Mouse (Mus musculus) brain, embryonic 14.5 days (tissue): ENCODE data around the gene Grm1. TPM values are rescaled to one million over a fixed set of nuclear protein-coding genes. Genes with fewer than 3 reads are reported as not detected.

Source experiments
- DNase-seq: peaks from one replicate; pipeline ENCODE4 v3.0.0-alpha.2; 2011; ENCODE audit warnings: low read depth
- CTCF ChIP-seq: fragments of 200-500 bp; IDR thresholded peaks from 2 replicates; pipeline ENCODE4 v1.5.1; 2012; ENCODE audit warnings: inconsistent platforms, mild to moderate bottlenecking, moderate library complexity, borderline replicate concordance; ENCODE audit not compliant: insufficient read depth, insufficient read length; ENCODE audit errors: extremely low read depth
- POLR2A ChIP-seq: fragments of 200-500 bp; IDR thresholded peaks from 2 replicates; pipeline ENCODE4 v1.6.1; 2012; ENCODE audit warnings: mild to moderate bottlenecking, inconsistent platforms, borderline replicate concordance; ENCODE audit not compliant: poor library complexity, insufficient read depth, insufficient read length, severe bottlenecking; ENCODE audit errors: extremely low read depth
- polyA plus RNA-seq: library from polyadenylated mRNA; depleted of rRNA; stranded (reverse); fragments of >200 nt; gene quantifications from 2 replicates; pipeline ENCODE4 v1.2.3, GENCODE M21; 2012

Gene Grm1
- polyA plus RNA-seq, 1 experiment: 7.0 TPM

- TF ChIP-seq CTCF (no peak), POLR2A (no peak)
- DNase-seq: no peak
Measured at GRCm38 (mm10) chr10:11032221-11032620, 49.9 kb downstream of the Grm1 start.

- DNase-seq: peak; percentile 51
Measured at GRCm38 (mm10) chr10:11025764-11026518, 56.2 kb downstream of the Grm1 start.

DNA sequence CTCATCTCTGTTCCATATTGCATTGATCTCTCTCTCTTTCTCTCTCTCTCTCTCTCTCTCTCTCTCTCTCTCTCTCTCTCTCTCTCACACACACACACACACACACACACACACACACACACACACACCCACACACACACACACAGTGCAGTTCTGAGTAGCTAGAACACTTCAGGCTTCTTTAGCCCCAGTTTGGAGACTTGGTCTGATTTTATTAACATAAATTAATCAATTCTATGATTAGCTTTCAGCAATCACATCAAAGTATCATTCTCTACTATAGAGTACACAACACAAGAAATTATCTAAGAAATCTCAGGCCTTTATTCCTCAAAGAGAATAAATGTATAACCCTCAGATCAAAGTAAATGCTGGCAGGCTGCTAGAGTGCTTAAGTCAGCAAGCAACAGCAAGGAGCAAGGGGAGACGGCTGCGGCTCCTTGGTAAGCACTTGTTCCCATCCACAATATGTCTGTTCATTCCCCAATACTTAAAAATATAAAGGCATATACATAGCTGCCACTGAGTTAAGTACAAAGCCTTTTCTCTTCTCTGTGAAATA lies 63.1 kb downstream of the Grm1 start:
- TF ChIP-seq CTCF: no peak
- no peak for DNase-seq

More at GRCm38 (mm10) chr10:11025764-11026518, 56.2 kb downstream of the Grm1 start:
- TF ChIP-seq POLR2A: no peak
- no peak for TF ChIP-seq CTCF

DNA sequence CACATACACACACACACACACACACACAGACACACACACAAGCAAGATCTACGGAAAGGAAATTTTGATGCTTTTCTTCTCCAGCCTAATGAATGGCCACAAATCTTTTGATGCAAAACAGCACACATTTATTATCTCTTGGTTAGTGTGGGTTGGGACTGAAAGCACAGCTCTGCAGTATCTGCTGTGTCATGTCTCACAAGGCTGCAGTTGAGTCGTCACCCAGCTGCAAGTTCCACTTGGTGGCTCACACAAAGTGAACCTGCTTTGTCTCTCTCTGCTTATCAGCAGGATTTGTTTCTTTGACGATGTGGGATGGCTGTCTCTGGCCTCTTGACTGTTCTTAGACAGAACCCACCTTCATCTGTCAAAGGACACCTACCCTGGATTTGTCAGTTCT lies 68.5 kb downstream of the Grm1 start:
- no peak for TF ChIP-seq CTCF
- no peak for TF ChIP-seq POLR2A

DNA sequence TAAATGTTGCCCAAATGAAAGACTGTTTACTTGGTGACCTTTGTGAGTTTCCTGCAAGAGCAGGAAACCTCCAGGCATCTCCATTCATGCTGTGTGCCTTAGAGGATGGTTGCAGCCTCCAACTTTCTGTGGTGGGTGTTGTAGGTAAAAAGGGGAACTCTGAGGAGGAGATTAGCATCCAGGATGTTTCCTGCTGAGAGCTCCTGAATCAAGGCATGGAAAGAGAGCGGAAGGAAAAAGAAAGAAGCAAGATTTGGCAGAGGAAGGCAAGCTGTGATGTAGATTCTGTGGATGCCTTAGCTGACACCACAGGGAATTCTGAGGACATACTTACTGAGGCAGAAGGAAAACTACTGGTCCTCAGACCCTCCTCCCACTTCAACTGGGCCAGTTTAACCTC lies 85.4 kb downstream of the Grm1 start:
- DNase-seq: no peak
- TF ChIP-seq POLR2A: no peak
- TF ChIP-seq CTCF: no peak

More for the DNA sequence above, 68.5 kb downstream of the Grm1 start:
- no peak for DNase-seq

- TF ChIP-seq POLR2A (no peak), CTCF (no peak)
- no peak for DNase-seq
Measured at GRCm38 (mm10) chr10:10991708-10992107, 90.4 kb downstream of the Grm1 start.

- no peak for DNase-seq
- TF ChIP-seq CTCF (no peak), POLR2A (no peak)
Measured at GRCm38 (mm10) chr10:10971311-10971710, 110.8 kb downstream of the Grm1 start.

GRCm38 (mm10) chr10:10964490-10965150 lies 117.5 kb downstream of the Grm1 start:
- TF ChIP-seq CTCF (no peak), POLR2A (no peak)
- DNase-seq: no peak

- TF ChIP-seq POLR2A (no peak), CTCF (no peak)
- DNase-seq: no peak
Measured at GRCm38 (mm10) chr10:10950557-10950956, 131.6 kb downstream of the Grm1 start.

DNA sequence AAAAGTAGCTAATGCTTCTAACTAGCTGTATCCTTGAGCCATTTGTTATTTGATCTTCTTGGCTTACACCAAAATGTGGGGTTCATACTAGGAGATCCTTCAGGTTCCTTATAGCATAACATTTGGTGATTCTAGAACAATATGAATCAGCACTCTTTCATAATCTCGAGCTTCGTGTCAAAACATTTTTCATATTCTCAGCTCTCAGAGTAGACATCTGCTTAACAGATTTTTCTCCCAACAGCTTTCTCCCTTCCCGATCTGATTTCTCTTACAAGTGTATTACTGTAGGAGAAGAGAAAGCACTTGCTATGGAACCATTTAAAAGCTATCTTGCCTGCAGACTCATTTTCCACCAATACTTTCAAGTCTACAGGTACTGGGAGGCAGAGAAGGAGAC lies 133.0 kb downstream of the Grm1 start:
- DNase-seq: peak; percentile 33
- TF ChIP-seq POLR2A (no peak), CTCF (no peak)

DNA sequence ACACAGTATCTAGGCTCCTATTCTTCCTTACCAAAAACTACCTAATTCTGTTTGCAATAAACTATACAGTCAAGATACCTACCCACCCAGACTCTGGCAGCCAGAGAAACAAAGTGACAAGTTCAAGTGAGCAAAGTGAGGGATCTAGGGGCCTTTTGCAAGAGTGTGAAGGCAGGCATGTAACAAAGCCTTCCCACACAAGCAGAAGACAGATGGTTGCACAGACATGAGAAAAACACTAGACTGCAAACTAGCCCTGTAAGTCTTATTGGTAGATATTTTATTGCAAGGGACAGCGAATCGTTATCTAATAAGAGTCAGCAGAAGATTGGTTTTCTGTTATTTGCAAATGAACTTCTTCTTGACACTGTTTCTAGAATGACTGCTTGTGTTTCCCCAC lies 134.6 kb downstream of the Grm1 start:
- TF ChIP-seq POLR2A: no peak
- TF ChIP-seq CTCF: no peak
- no peak for DNase-seq
